In genomic region chr12:8673974-8674306, GRCm38 (mm10) we compare ENCODE assay signal across 8 mouse cellular contexts. TPM values are rescaled to one million over a fixed set of nuclear protein-coding genes. Genes with fewer than 3 reads are reported as not detected.
DNase-seq lines count a peak whose midpoint lies in the region; ATAC-seq lines count a peak whose summit lies in the region.

TSS of gene Pum2 (plus strand) at chr12:8674134.

- ATAC-seq in inflammation-experienced regulatory T-cells, adult 6 months = peak; percentile 82
- peak; percentile 84 for ATAC-seq in megakaryocyte-erythroid progenitor cell, adult 5-6 weeks (replicated peaks; ENCODE audit: low FRiP score, low TSS enrichment, poor library complexity, severe bottlenecking)

- intact Hi-C loops in gastrocnemius, postnatal 14 days (cut with DNase I; ENCODE audit: low total_unique reads) = no loop called here
- intact Hi-C loops in left cerebral cortex, postnatal 10 days (cut with DNase I) = loop anchor here (5.0 kb wide), 1 partner anchor 37 kb away; no protein-coding TSS in a partner anchor

- DNase-seq in adipocyte (ENCODE audit: low spot score) = peak; percentile 93
- peak; percentile 94 for DNase-seq in embryo, embryonic 10 days (ENCODE audit: low spot score)
- peak; percentile 94 for DNase-seq in gastrocnemius, postnatal 14 days
- DNase-seq in left cerebral cortex, postnatal 10 days (ENCODE audit: extremely low spot score in 1 of 2, low spot score in 2 of 2) = peak; percentile 84 to 96
- DNase-seq in right cerebral cortex, postnatal 25 days = peak; percentile 93
- DNase-seq in urinary bladder, postnatal 4 days (ENCODE audit: low spot score in 2 of 2) = peak; percentile 91 to 95

RNA-seq across cellular contexts. Expression of gene Pum2, which starts in this region (rescaled TPM):
- 10 to 100 TPM; 63.1 to 66.7 TPM for total RNA-seq in gastrocnemius, postnatal 14 days (2021)
- polyA plus RNA-seq in inflammation-experienced regulatory T-cells, adult 6 months (2017; shearing (Covaris generic)) = 10 to 100 TPM; 60.6 to 67.0 (median 65.5) TPM
- total RNA-seq in left cerebral cortex, postnatal 10 days (2021) = 100 to 1,000 TPM; 149 to 193 TPM
- 111 and 154 TPM in 2 replicates for total RNA-seq in megakaryocyte-erythroid progenitor cell, adult 5-6 weeks (2014; fragmentation: Nextera tagmentation)
- total RNA-seq in megakaryocyte-erythroid progenitor cell, adult 5-6 weeks (2017) = 109 and 153 TPM in 2 replicates

Comparison
In these comparisons a context has a peak if more than half of its experiments do, and no peak if none do; other contexts are left out.
1. Peak in every context shown above with its lines: DNase-seq and ATAC-seq.